Mouse (Mus musculus): ENCODE data around the gene Ccdc91. TPM values are rescaled to one million over a fixed set of nuclear protein-coding genes. Genes with fewer than 3 reads are reported as not detected.

Ccdc91 gene
- 44.1 TPM for polyA plus RNA-seq (2014; fragmentation: Illumina TruSeq; extraction: RNeasy Lipid Tissue Mini Kit (QIAGEN cat#74804); ENCODE audit: low read depth, low replicate concordance)

DNA sequence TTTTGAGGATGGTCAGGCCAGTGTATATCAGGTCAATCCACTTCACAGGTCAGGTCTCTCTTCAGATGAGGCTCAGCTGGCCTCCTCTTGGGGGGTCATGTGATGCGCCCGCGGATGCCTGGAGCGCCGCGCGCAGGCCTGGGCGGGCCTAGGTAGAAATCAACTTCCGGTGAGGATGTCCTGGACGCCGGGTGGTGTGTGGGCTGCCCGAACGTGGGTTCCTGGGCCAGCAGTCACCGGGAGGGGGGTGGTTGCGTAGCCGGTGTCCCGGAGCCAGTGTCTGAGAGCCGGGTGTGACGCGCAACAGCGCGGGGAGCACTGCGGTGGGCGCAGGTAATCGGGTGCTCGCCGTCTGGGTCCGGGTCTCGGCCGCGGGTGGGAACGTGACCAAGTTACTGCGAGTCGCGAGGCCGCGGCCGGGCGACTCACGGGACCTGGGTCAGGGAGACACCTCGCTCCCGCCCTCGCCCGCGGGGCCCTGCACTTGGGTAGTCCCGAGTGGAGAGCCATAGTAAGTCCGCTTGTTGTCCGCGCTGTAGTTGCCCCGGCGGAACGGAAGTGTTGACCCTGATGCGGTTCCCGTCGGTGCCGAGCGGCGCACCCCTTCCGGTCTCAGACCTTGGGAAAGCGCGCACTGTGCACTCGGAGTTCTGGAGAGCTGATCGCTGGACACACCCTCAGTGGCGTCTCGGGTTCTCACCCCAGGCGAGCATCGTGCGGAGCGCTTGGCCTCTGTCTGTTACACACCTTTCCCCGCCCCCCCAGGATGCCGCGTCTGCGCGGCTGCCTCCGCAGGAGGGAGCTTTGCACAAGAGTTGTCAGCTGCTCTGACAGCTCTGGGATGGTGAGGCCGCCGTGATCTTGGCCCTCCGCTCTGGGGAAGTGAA, at the start of gene Ccdc91:
Gene Ccdc91, plus strand, starts transcription at position 102 of the 887 bp plus-strand sequence.

Other genes with a start within 250 kb of the Ccdc91 start
- gene Pthlh, start 211.6 kb upstream of the Ccdc91 start, polyA plus RNA-seq (2014; fragmentation: Illumina TruSeq; extraction: RNeasy Lipid Tissue Mini Kit (QIAGEN cat#74804); ENCODE audit: low read depth, low replicate concordance), result 0.63 TPM